Mouse (Mus musculus): ENCODE measurements around the gene Tmem130.

DNA sequence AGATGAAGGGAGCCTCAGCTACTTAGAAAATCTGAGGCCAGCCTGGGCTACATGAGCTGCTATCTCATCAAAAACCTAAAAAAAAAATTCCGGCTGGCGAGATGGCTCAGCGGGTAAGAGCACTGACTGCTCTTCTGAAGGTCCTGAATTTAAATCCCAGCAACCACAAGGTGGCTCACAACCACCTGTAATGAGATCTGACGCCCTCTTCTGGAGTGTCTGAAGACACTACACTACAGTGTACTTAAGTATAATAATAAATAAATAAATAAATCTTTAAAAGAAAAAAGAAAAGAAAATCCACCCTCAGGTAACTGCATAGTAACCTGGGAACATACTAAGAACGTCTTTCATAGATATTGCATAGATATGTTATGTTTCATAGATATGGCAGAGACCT lies 31.8 kb upstream of the Tmem130 start:
- TF ChIP-seq POLR2A (IDR thresholded peaks at IDR 0.05; ENCODE audit: extremely low read depth, insufficient read depth, low read length) (no peak), CTCF (IDR thresholded peaks at IDR 0.05; ENCODE audit: extremely low read depth, insufficient read depth, low read length) (0 out of 2 replicates have a peak, but pooled peaks have one; percentile 3)

Measured in cortical plate, adult 2 months (tissue).